Mouse (Mus musculus): ENCODE results near the gene Mapk1ip1l.

GRCm38 (mm10) chr14:47275417-47275816 is 22.6 kb upstream of the Mapk1ip1l start:
- TF ChIP-seq POLR2A (IDR thresholded peaks at IDR 0.05; ENCODE audit: borderline replicate concordance, insufficient read depth, low read length) (no peak), CTCF (IDR thresholded peaks at IDR 0.05; ENCODE audit: borderline replicate concordance, insufficient read depth, low read depth, low read length) (no peak)
